Mouse (Mus musculus) heart, embryonic 12.5 days (tissue): ENCODE data around the gene Slc9a5. TPM values are rescaled to one million over a fixed set of nuclear protein-coding genes. Genes with fewer than 3 reads are reported as not detected.

Source experiments
- ATAC-seq: fragments of 200-750 bp; cut with Nextera tagmentation; 2 replicates; pipeline ENCODE4 v1.8.0; 2017; ENCODE audit warnings: moderate TSS enrichment, moderate library complexity; ENCODE audit not compliant: insufficient number of reproducible peaks, low FRiP score
- H3K27ac ChIP-seq: fragments of 300-500 bp; sonication (generic); 2 replicates; pipeline ENCODE4 v1.5.1; 2016; ENCODE audit warnings: mild to moderate bottlenecking, moderate library complexity; ENCODE audit not compliant: poor library complexity, severe bottlenecking
- H3K27me3 ChIP-seq: fragments of 300-500 bp; sonication (generic); replicated peaks from 2 replicates; pipeline ENCODE4 v1.6.1; 2016; ENCODE audit warnings: mild to moderate bottlenecking, moderate library complexity
- H3K36me3 ChIP-seq: fragments of 300-500 bp; sonication (generic); 2 replicates; pipeline ENCODE4 v1.6.1; 2016; ENCODE audit warnings: mild to moderate bottlenecking, moderate library complexity
- H3K4me1 ChIP-seq: fragments of 300-500 bp; sonication (generic); replicated peaks from 2 replicates; pipeline ENCODE4 v1.6.1; 2016; ENCODE audit warnings: mild to moderate bottlenecking
- H3K4me2 ChIP-seq: fragments of 300-500 bp; sonication (generic); 2 replicates; pipeline ENCODE4 v1.6.1; 2016; ENCODE audit warnings: mild to moderate bottlenecking, moderate library complexity
- H3K4me3 ChIP-seq: fragments of 300-500 bp; sonication (generic); 2 replicates; pipeline ENCODE4 v1.5.1; 2016; ENCODE audit warnings: mild to moderate bottlenecking
- H3K9ac ChIP-seq: fragments of 300-500 bp; sonication (generic); 2 replicates; pipeline ENCODE4 v1.6.1; 2016; ENCODE audit warnings: mild to moderate bottlenecking, moderate library complexity
- H3K9me3 ChIP-seq: fragments of 300-500 bp; sonication (generic); replicated peaks from 2 replicates; pipeline ENCODE4 v1.6.1; 2016; ENCODE audit warnings: mild to moderate bottlenecking, moderate library complexity
- WGBS: fragments of 180-500 bp; shearing (Covaris S2); methylation state at CpG from one replicate; pipeline ENCODE4 v1.1.7; 2016; 5-methylcytosine and 5-hydroxymethylcytosine counted together
- polyA plus RNA-seq: library from polyadenylated mRNA; unstranded; fragments of >200 nt; fragmentation: Nextera tagmentation; extraction: Ambion mirVana; gene quantifications from 2 replicates; pipeline ENCODE4 v1.2.1, GENCODE M21; 2016

Gene Slc9a5
- polyA plus RNA-seq, 1 experiment from 2014 or later, result 1.6 TPM

GRCm38 (mm10) chr8:105343791-105344574 is 4.7 kb upstream of the Slc9a5 start:
- H3K9ac ChIP-seq, result no peak overlapping the region
- no peaks in the 10 kb centered on the region for H3K36me3 ChIP-seq
- no peak overlapping the region for H3K27ac ChIP-seq
- peak overlapping the region; percentile 4; the same call in 1 of the 2 replicates for H3K4me2 ChIP-seq
- WGBS, result 54% methylated on average over 8 of the region's 8 CpGs
- H3K4me1 ChIP-seq, result peaks cover 67% of the 10 kb centered on the region
- H3K9me3 ChIP-seq, result no peaks in the 10 kb centered on the region
- ATAC-seq, result no peak
- H3K4me3 ChIP-seq, result no peak overlapping the region
- no peaks in the 10 kb centered on the region for H3K27me3 ChIP-seq

- peak overlapping the region; percentile 99 for H3K4me2 ChIP-seq
- no peaks in the 10 kb centered on the region for H3K27me3 ChIP-seq
- H3K4me3 ChIP-seq, result peak overlapping the region; percentile 78
- WGBS, result 41% methylated on average over 7 of the region's 7 CpGs
- no peaks in the 10 kb centered on the region for H3K36me3 ChIP-seq
- H3K9ac ChIP-seq, result peak overlapping the region; percentile 88; the same call in 1 of the 2 replicates
- H3K4me1 ChIP-seq, result peaks cover 64% of the 10 kb centered on the region
- ATAC-seq, result no peak
- H3K9me3 ChIP-seq, result no peaks in the 10 kb centered on the region
- peak overlapping the region; percentile 54 for H3K27ac ChIP-seq
Observed at GRCm38 (mm10) chr8:105345061-105345975, 3.3 kb upstream of the Slc9a5 start.

- WGBS, result under 1% methylated on average over 34 of the region's 34 CpGs
- Histone ChIP-seq H3K36me3 (no peaks in the 10 kb centered on the region), H3K9me3 (no peaks in the 10 kb centered on the region), H3K4me1 (peaks cover 56% of the 10 kb centered on the region), H3K27ac (peak overlapping the region; percentile 92), H3K9ac (peak overlapping the region; percentile 88), H3K4me2 (peak overlapping the region; percentile 99), H3K27me3 (no peaks in the 10 kb centered on the region; the same call in 1 of the 2 replicates), H3K4me3 (peak overlapping the region; percentile 78)
- ATAC-seq, result peak; percentile 40
Observed at GRCm38 (mm10) chr8:105346611-105347427, 1.8 kb upstream of the Slc9a5 start.

- peaks cover 52% of the 10 kb centered on the region for H3K4me1 ChIP-seq
- peak; percentile 90 for ATAC-seq
- peak within 1 kb of the TSS; percentile 92 for H3K27ac ChIP-seq
- WGBS, result under 1% methylated on average over 53 of the region's 53 CpGs
- no peaks in the 10 kb centered on the region; the same call in 1 of the 2 replicates for H3K27me3 ChIP-seq
- no peaks in the 10 kb centered on the region for H3K9me3 ChIP-seq
- peak within 1 kb of the TSS; percentile 99 for H3K4me2 ChIP-seq
- peak within 1 kb of the TSS; percentile 88 for H3K9ac ChIP-seq
- H3K4me3 ChIP-seq, result peak within 1 kb of the TSS; percentile 78
- no peaks in the 10 kb centered on the region for H3K36me3 ChIP-seq
Observed at GRCm38 (mm10) chr8:105347428-105348221, 1.0 kb upstream of the Slc9a5 start, which contains the start of gene Fhod1. Fhod1 (minus strand) TSS chr8:105347953.

- Histone ChIP-seq H3K27me3 (no peaks in the 10 kb centered on the region; the same call in 1 of the 2 replicates), H3K4me3 (peak overlapping the region; percentile 78), H3K27ac (no peak overlapping the region), H3K9ac (peak overlapping the region; percentile 74), H3K36me3 (no peaks in the 10 kb centered on the region), H3K9me3 (no peaks in the 10 kb centered on the region), H3K4me1 (peaks cover 43% of the 10 kb centered on the region), H3K4me2 (peak overlapping the region; percentile 99)
- 0% methylated on average over 37 of the region's 48 CpGs for WGBS
- ATAC-seq, result no peak
Observed at GRCm38 (mm10) chr8:105349096-105349771, 591 bp downstream of the Slc9a5 start.

GRCm38 (mm10) chr8:105350186-105350585 is 1.5 kb downstream of the Slc9a5 start:
- Histone ChIP-seq H3K9ac (no peak overlapping the region; the same call in 1 of the 2 replicates), H3K9me3 (no peaks in the 10 kb centered on the region), H3K36me3 (no peaks in the 10 kb centered on the region), H3K27me3 (no peaks in the 10 kb centered on the region; the same call in 1 of the 2 replicates), H3K27ac (no peak overlapping the region; the same call in 1 of the 2 replicates), H3K4me2 (peak overlapping the region; percentile 99), H3K4me3 (peak overlapping the region; percentile 78; the same call in 1 of the 2 replicates), H3K4me1 (peaks cover 39% of the 10 kb centered on the region)
- ATAC-seq, result no peak
- 25% methylated on average over 7 of the region's 7 CpGs for WGBS

- 77% methylated on average over 8 of the region's 8 CpGs for WGBS
- Histone ChIP-seq H3K27ac (no peak overlapping the region), H3K9ac (no peak overlapping the region)
Observed at GRCm38 (mm10) chr8:105353583-105354135, 5.0 kb downstream of the Slc9a5 start.

GRCm38 (mm10) chr8:105354549-105354948 is 5.9 kb downstream of the Slc9a5 start:
- H3K9ac ChIP-seq, result no peak overlapping the region
- no peak overlapping the region for H3K4me3 ChIP-seq
- H3K9me3 ChIP-seq, result no peaks in the 10 kb centered on the region
- WGBS, result 88% methylated on average over 4 of the region's 4 CpGs
- no peak overlapping the region for H3K4me2 ChIP-seq
- no peaks in the 10 kb centered on the region for H3K36me3 ChIP-seq
- H3K27me3 ChIP-seq, result peaks cover 5% of the 10 kb centered on the region; the same call in 1 of the 2 replicates
- no peak overlapping the region for H3K27ac ChIP-seq
- ATAC-seq, result no peak
- H3K4me1 ChIP-seq, result peaks cover 23% of the 10 kb centered on the region

More at GRCm38 (mm10) chr8:105353583-105354135, 5.0 kb downstream of the Slc9a5 start:
- Histone ChIP-seq H3K4me3 (no peak overlapping the region), H3K4me1 (peaks cover 25% of the 10 kb centered on the region), H3K27me3 (peaks cover 5% of the 10 kb centered on the region; the same call in 1 of the 2 replicates), H3K9me3 (no peaks in the 10 kb centered on the region), H3K36me3 (no peaks in the 10 kb centered on the region), H3K4me2 (no peak overlapping the region)
- ATAC-seq, result no peak
